In genomic region chr12:112184390-112184789, GRCm38 (mm10) we compare ENCODE assay signal across 8 mouse cellular contexts. TPM values are rescaled to one million over a fixed set of nuclear protein-coding genes. Genes with fewer than 3 reads are reported as not detected.
A peak's percentile ranks its signal among the peaks of the same experiment; 100 is the strongest.
DNase-seq lines count a peak whose midpoint lies in the region; ATAC-seq and TF ChIP-seq lines count a peak whose summit lies in the region.

No protein-coding gene starts in this region.

- peaks cover 0 to 7% of the 10 kb centered on the region in 2 experiments; a peak in 1 of 4 replicates for H3K4me1 ChIP-seq in ES-E14 (ENCODE audit: control insufficient read depth in 2 of 2, insufficient read depth in 2 of 2, low read length in 2 of 2, poor library complexity in 1 of 2)
- H3K4me1 ChIP-seq in heart, embryonic 10.5 days = peaks cover 48% of the 10 kb centered on the region
- no peaks in the 10 kb centered on the region for H3K4me1 ChIP-seq in kidney, postnatal 0 days (replicated peaks; ENCODE audit: insufficient read depth, low read length)

- peaks cover 32% of the 10 kb centered on the region for H3K27me3 ChIP-seq in heart, embryonic 10.5 days (ENCODE audit: insufficient read depth, poor library complexity, severe bottlenecking)
- no peaks in the 10 kb centered on the region for H3K27me3 ChIP-seq in kidney, postnatal 0 days (ENCODE audit: insufficient read depth, low read length)

- in situ Hi-C loops in ES-E14 (cut with MboI; ENCODE audit: low sequenced_read_pairs in 2 of 2, unreplicated experiment in 2 of 2) = no loop called here

- peak; percentile 33; the same call in 1 of the 2 replicates for ATAC-seq in kidney, postnatal 0 days (replicated peaks; ENCODE audit: low FRiP score, low read depth)
- no peak for ATAC-seq in erythroblast, adult 5-6 weeks (replicated peaks; ENCODE audit: low FRiP score, poor library complexity, severe bottlenecking)

- no peak overlapping the region for H3K27ac ChIP-seq in ES-E14 (ENCODE audit: insufficient read depth, low read depth, low read length, poor library complexity, severe bottlenecking)
- peak overlapping the region; percentile 84 for H3K27ac ChIP-seq in heart, embryonic 10.5 days
- H3K27ac ChIP-seq in kidney, postnatal 0 days = peak overlapping the region; percentile 73

- no peaks in the 10 kb centered on the region for H3K9me3 ChIP-seq in ES-E14 (ENCODE audit: control insufficient read depth, insufficient read depth, low read depth, low read length)
- H3K9me3 ChIP-seq in heart, embryonic 10.5 days = no peaks in the 10 kb centered on the region; the same call in 1 of the 2 replicates
- H3K9me3 ChIP-seq in kidney, postnatal 0 days (replicated peaks; ENCODE audit: low read length) = no peaks in the 10 kb centered on the region

- H3K4me3 ChIP-seq in ES-E14 (ENCODE audit: insufficient read depth in 1 of 2, low read depth in 1 of 2, low read length in 2 of 2, poor library complexity in 1 of 2, severe bottlenecking in 1 of 2) = no peak overlapping the region
- no peak overlapping the region for H3K4me3 ChIP-seq in heart, embryonic 10.5 days
- no peak overlapping the region for H3K4me3 ChIP-seq in kidney, postnatal 0 days (replicated peaks; ENCODE audit: low read depth, low read length)

- TF ChIP-seq CTCF in kidney, postnatal 0 days (IDR thresholded peaks at IDR 0.05; ENCODE audit: low read depth) = peak; percentile 45; the same call in 1 of the 2 replicates

- H3K4me2 ChIP-seq in kidney, postnatal 0 days (ENCODE audit: low read length) = no peak overlapping the region

- H3K9ac ChIP-seq in ES-E14 (ENCODE audit: insufficient read depth, low read depth, low read length, poor library complexity, severe bottlenecking) = no peak overlapping the region
- H3K9ac ChIP-seq in kidney, postnatal 0 days (ENCODE audit: low read depth, low read length) = no peak overlapping the region

- H3K36me3 ChIP-seq in ES-E14 (ENCODE audit: control insufficient read depth, insufficient read depth, low read length, poor library complexity, severe bottlenecking) = peaks cover 3% of the 10 kb centered on the region; the same call in 1 of the 2 replicates
- H3K36me3 ChIP-seq in heart, embryonic 10.5 days = peaks cover 4% of the 10 kb centered on the region; the same call in 1 of the 2 replicates
- H3K36me3 ChIP-seq in kidney, postnatal 0 days (ENCODE audit: insufficient read depth, low read length) = no peaks in the 10 kb centered on the region

- DNase-seq in ES-E14 (ENCODE audit: low read depth, low spot score) = peak; percentile 41
- DNase-seq in embryo, embryonic 10.5 days (ENCODE audit: low spot score) = peak; percentile 54
- peak; percentile 86 for DNase-seq in heart, embryonic 10.5 days (ENCODE audit: low spot score)
- DNase-seq in kidney, postnatal 0 days (ENCODE audit: low spot score) = peak; percentile 85
- peak; percentile 69 for DNase-seq in lung, postnatal 14 days
- DNase-seq in cerebellum, adult 9-11 months = no peak
- no peak for DNase-seq in layer of hippocampus, postnatal 36 days

- WGBS in heart, embryonic 10.5 days = 35% methylated on average over 3 of the region's 3 CpGs
- WGBS in kidney, postnatal 0 days = 37% methylated on average over 3 of the region's 3 CpGs

TF ChIP-seq in ES-E14, 5 proteins besides CTCF, POLR2A, EP300 and RAD21:
- TF ChIP-seq ZNF384 (IDR thresholded peaks at IDR 0.05; ENCODE audit: low read depth, low read length) (no peak), CHD2 (IDR thresholded peaks at IDR 0.05; ENCODE audit: low read depth, low read length) (no peak), HCFC1 (IDR thresholded peaks at IDR 0.05; ENCODE audit: borderline replicate concordance, insufficient read depth, low read length) (no peak), ZC3H11A (IDR thresholded peaks at IDR 0.05; ENCODE audit: borderline replicate concordance, low read depth, low read length) (no peak), MAFK (IDR thresholded peaks at IDR 0.05; ENCODE audit: insufficient read depth, low read depth, low read length) (no peak)

RNA-seq across cellular contexts. Expression of gene Kif26a, which starts 38.4 kb away (rescaled TPM):
- total RNA-seq in ES-E14 (2012; rRNA removed) = 6.1 and 6.4 TPM in 2 replicates
- 1.0 and 2.1 TPM in 2 replicates for polyA plus RNA-seq in heart, embryonic 10.5 days (2016; fragmentation: Nextera tagmentation; extraction: Ambion mirVana)
- polyA plus RNA-seq in kidney, postnatal 0 days (2015; fragmentation: Nextera tagmentation; extraction: Ambion mirVana) = 2.2 and 2.7 TPM in 2 replicates
- not detected in 2 replicates for total RNA-seq in erythroblast, adult 5-6 weeks (2015; ENCODE audit: low replicate concordance)
- not detected in 2 replicates for total RNA-seq in erythroblast, adult 5-6 weeks (2017; ENCODE audit: low replicate concordance)
- 1 to 10 TPM; 4.4 to 4.5 TPM for total RNA-seq in layer of hippocampus, postnatal 36 days (2021)

Comparison
In these comparisons a context has a peak if more than half of its experiments do, and no peak if none do; other contexts are left out.
1. DNase-seq: peak in ES-E14 (single experiment), embryo, embryonic 10.5 days (single experiment), heart, embryonic 10.5 days (single experiment), kidney, postnatal 0 days (single experiment) and lung, postnatal 14 days (single experiment); none in cerebellum, adult 9-11 months (single experiment) and layer of hippocampus, postnatal 36 days (0 of 2).